Mouse (Mus musculus) hindbrain, postnatal 0 days (tissue): ENCODE data around the gene Igdcc4. TPM values are rescaled to one million over a fixed set of nuclear protein-coding genes. Genes with fewer than 3 reads are reported as not detected.

Source experiments
- ATAC-seq: fragments of 200-750 bp; cut with Nextera tagmentation; 2 replicates; pipeline ENCODE4 v1.8.0; 2017; ENCODE audit warnings: mild to moderate bottlenecking, moderate TSS enrichment, moderate library complexity
- DNase-seq: peaks from one replicate; pipeline ENCODE4 v3.0.0-alpha.2; 2015; ENCODE audit warnings: low spot score
- H3K27ac ChIP-seq: fragments of 300-500 bp; sonication (generic); 2 replicates; pipeline ENCODE4 v1.5.1; 2014; ENCODE audit warnings: mild to moderate bottlenecking
- H3K27me3 ChIP-seq: fragments of 300-500 bp; sonication (generic); 2 replicates; pipeline ENCODE4 v1.6.1; 2014; ENCODE audit warnings: low read length, mixed read lengths; ENCODE audit not compliant: insufficient read depth
- H3K36me3 ChIP-seq: fragments of 300-500 bp; sonication (generic); 2 replicates; pipeline ENCODE4 v1.6.1; 2014; ENCODE audit warnings: low read length, mixed read lengths; ENCODE audit not compliant: insufficient read depth
- H3K4me1 ChIP-seq: fragments of 300-500 bp; sonication (generic); 2 replicates; pipeline ENCODE4 v1.6.1; 2014; ENCODE audit warnings: antibody characterized with exemption, low read length, mixed read lengths; ENCODE audit not compliant: insufficient read depth
- H3K4me2 ChIP-seq: fragments of 300-500 bp; sonication (generic); 2 replicates; pipeline ENCODE4 v1.6.1; 2014; ENCODE audit warnings: low read depth, mild to moderate bottlenecking, low read length, moderate library complexity, mixed read lengths
- H3K4me3 ChIP-seq: fragments of 300-500 bp; sonication (generic); 2 replicates; pipeline ENCODE4 v1.5.1; 2014; ENCODE audit warnings: low read length
- H3K9ac ChIP-seq: fragments of 300-500 bp; sonication (generic); replicated peaks from 2 replicates; pipeline ENCODE4 v1.6.1; 2014; ENCODE audit warnings: mild to moderate bottlenecking, low read length, moderate library complexity, mixed read lengths
- H3K9me3 ChIP-seq: fragments of 300-500 bp; sonication (generic); 2 replicates; pipeline ENCODE4 v1.6.1; 2016; ENCODE audit warnings: low read length, mixed read lengths
- CTCF ChIP-seq: IDR thresholded peaks from 2 replicates; pipeline ENCODE4 v1.5.1; 2016; ENCODE audit warnings: antibody characterized with exemption, control low read depth, low read depth
- whole genome bisulfite sequencing: fragments of 180-500 bp; shearing (Covaris S2); extraction: QIAGEN DNeasy Blood & Tissue Kit; methylation state at CpG from one replicate; pipeline ENCODE4 v1.1.7; 2014; 5-methylcytosine and 5-hydroxymethylcytosine counted together
- polyA plus RNA-seq: library from polyadenylated mRNA; unstranded; fragments of >200 nt; fragmentation: Nextera tagmentation; extraction: Ambion mirVana; gene quantifications from 2 replicates; pipeline ENCODE4 v1.2.1, GENCODE M21; 2015
- total RNA-seq: library from RNA; depleted of rRNA; stranded (reverse); fragments of >200 nt; gene quantifications from 2 replicates; pipeline ENCODE4 v1.2.3, GENCODE M21; 2014

The Igdcc4 gene
- total and polyA plus RNA-seq, 2 experiments from 2014 or later, result 12.2 to 56.8 TPM

GRCm38 (mm10) chr9:65101686-65102376, 545 bp downstream of the Igdcc4 start:
- Histone ChIP-seq H3K27me3 (no peaks in the 10 kb centered on the region), H3K9me3 (no peaks in the 10 kb centered on the region), H3K4me2 (peak overlapping the region; percentile 92), H3K36me3 (no peaks in the 10 kb centered on the region), H3K9ac (peak overlapping the region; percentile 86), H3K4me1 (0 out of 2 replicates have a peak, but pooled peaks cover 10% of the 10 kb centered on the region), H3K4me3 (peak overlapping the region; percentile 82), H3K27ac (peak overlapping the region; percentile 93)
- TF ChIP-seq CTCF, result no peak
- DNase-seq, result peak; percentile 71
- ATAC-seq, result peak; percentile 68
- under 1% methylated on average over 39 of the region's 39 CpGs for WGBS

- DNase-seq (peak; percentile 86), ATAC-seq (peak; percentile 75)
- no peaks in the 10 kb centered on the region for H3K36me3 ChIP-seq
- H3K9ac ChIP-seq, result peak overlapping the region; percentile 86
- H3K4me2 ChIP-seq, result peak overlapping the region; percentile 92
- H3K27me3 ChIP-seq, result no peaks in the 10 kb centered on the region
- 0 out of 2 replicates have a peak, but pooled peaks cover 10% of the 10 kb centered on the region for H3K4me1 ChIP-seq
- H3K27ac ChIP-seq, result peak overlapping the region; percentile 93
- TF ChIP-seq CTCF, result no peak
- H3K4me3 ChIP-seq, result peak overlapping the region; percentile 82
- no peaks in the 10 kb centered on the region for H3K9me3 ChIP-seq
- 2% methylated on average over 36 of the region's 36 CpGs for WGBS
Observed at GRCm38 (mm10) chr9:65102377-65103172, 1.3 kb downstream of the Igdcc4 start.

- H3K27ac ChIP-seq, result peak overlapping the region; percentile 93
- no peaks in the 10 kb centered on the region for H3K27me3 ChIP-seq
- no peaks in the 10 kb centered on the region for H3K36me3 ChIP-seq
- H3K4me1 ChIP-seq, result 0 out of 2 replicates have a peak, but pooled peaks cover 10% of the 10 kb centered on the region
- H3K9me3 ChIP-seq, result no peaks in the 10 kb centered on the region
- ATAC-seq, result peak; percentile 22; the same call in 1 of the 2 replicates
- 20% methylated on average over 8 of the region's 8 CpGs for WGBS
- TF ChIP-seq CTCF, result 0 out of 2 replicates have a peak, but pooled peaks have one; percentile 4
- H3K4me3 ChIP-seq, result peak overlapping the region; percentile 82
- peak overlapping the region; percentile 92 for H3K4me2 ChIP-seq
- H3K9ac ChIP-seq, result no peak overlapping the region
- DNase-seq, result peak; percentile 68
Observed at GRCm38 (mm10) chr9:65103173-65103752, 2.0 kb downstream of the Igdcc4 start.

- H3K4me3 ChIP-seq, result no peak overlapping the region
- H3K4me1 ChIP-seq, result 0 out of 2 replicates have a peak, but pooled peaks cover 14% of the 10 kb centered on the region
- WGBS, result 81% methylated on average over 4 of the region's 4 CpGs
- no peak overlapping the region for H3K9ac ChIP-seq
- no peak overlapping the region for H3K4me2 ChIP-seq
- no peaks in the 10 kb centered on the region for H3K9me3 ChIP-seq
- TF ChIP-seq CTCF, result no peak
- DNase-seq (no peak), ATAC-seq (no peak)
- no peaks in the 10 kb centered on the region for H3K36me3 ChIP-seq
- no peak overlapping the region for H3K27ac ChIP-seq
- H3K27me3 ChIP-seq, result no peaks in the 10 kb centered on the region
Observed at GRCm38 (mm10) chr9:65106821-65107220, 5.5 kb downstream of the Igdcc4 start.

GRCm38 (mm10) chr9:65107893-65108292, 6.6 kb downstream of the Igdcc4 start:
- 0 out of 2 replicates have a peak, but pooled peaks cover 14% of the 10 kb centered on the region for H3K4me1 ChIP-seq
- no peak overlapping the region for H3K4me2 ChIP-seq
- H3K27me3 ChIP-seq, result no peaks in the 10 kb centered on the region
- no peak overlapping the region for H3K27ac ChIP-seq
- no peak overlapping the region for H3K9ac ChIP-seq
- H3K36me3 ChIP-seq, result no peaks in the 10 kb centered on the region
- DNase-seq, result no peak
- H3K9me3 ChIP-seq, result no peaks in the 10 kb centered on the region
- WGBS, result 75% methylated on average over 1 of the region's 1 CpGs
- TF ChIP-seq CTCF, result no peak
- no peak for ATAC-seq
- no peak overlapping the region for H3K4me3 ChIP-seq
